Mouse (Mus musculus) embryo, embryonic 11.5 days (tissue): Measurements from ENCODE around the gene Styxl1.

Experiments
- DNase-seq: peaks from one replicate; pipeline ENCODE4 v3.0.0-alpha.2; 2012; ENCODE audit warnings: low read depth, low spot score

Gene Styxl1

DNA sequence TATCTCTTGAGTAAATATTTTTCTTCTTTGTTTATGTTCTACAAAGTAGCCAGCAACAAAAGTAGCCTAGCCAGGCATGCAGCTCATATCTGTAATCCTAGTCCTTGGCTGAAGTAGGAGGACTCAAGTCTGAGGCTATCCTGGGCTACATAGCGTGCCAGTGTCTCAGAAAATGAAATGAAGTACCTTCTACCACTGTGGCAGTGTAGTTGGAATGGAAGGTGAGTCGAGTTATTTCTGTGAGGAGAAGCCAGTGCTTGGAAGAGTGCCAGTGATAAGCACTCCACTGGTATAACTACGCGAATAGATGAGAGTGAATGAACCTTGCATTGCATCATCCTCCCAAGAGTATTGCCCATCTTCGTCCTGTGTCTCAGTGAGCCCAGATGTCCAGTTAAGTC, 80.5 kb downstream of the Styxl1 start:
- DNase-seq = no peak
